Mouse (Mus musculus): ENCODE results near the gene Hcn2.

The Hcn2 gene

GRCm38 (mm10) chr10:79708668-79709067, 7.8 kb upstream of the Hcn2 start:
- no peak for DNase-seq (ENCODE audit: low read depth, low spot score)

GRCm38 (mm10) chr10:79709307-79709706, 7.1 kb upstream of the Hcn2 start:
- DNase-seq (ENCODE audit: low read depth, low spot score): no peak

- DNase-seq (ENCODE audit: low read depth, low spot score): peak; percentile 57
Measured at GRCm38 (mm10) chr10:79712029-79712428, 4.4 kb upstream of the Hcn2 start.

GRCm38 (mm10) chr10:79712499-79713126, 3.8 kb upstream of the Hcn2 start:
- DNase-seq (ENCODE audit: low read depth, low spot score): peak; percentile 98

DNA sequence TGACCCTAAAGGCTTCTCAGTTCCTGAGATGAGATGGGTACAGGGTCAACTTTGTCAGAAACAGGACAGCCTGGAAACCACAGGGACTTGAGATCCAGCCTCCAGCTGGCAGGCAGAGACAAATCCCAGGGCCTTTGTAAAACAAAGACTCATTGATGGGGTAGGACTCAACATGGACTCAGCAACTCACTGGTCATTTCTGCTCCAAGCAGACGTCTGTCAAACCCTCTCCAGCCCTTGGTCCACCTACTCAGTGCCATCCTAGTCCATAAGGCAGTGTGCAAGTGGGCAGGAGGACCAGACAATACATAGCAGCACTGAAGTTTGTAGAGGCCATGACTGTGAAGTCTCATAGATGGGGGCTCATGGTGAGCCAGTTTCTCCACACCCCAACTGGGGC, 3.3 kb upstream of the Hcn2 start:
- no peak for DNase-seq (ENCODE audit: low read depth, low spot score)

DNA sequence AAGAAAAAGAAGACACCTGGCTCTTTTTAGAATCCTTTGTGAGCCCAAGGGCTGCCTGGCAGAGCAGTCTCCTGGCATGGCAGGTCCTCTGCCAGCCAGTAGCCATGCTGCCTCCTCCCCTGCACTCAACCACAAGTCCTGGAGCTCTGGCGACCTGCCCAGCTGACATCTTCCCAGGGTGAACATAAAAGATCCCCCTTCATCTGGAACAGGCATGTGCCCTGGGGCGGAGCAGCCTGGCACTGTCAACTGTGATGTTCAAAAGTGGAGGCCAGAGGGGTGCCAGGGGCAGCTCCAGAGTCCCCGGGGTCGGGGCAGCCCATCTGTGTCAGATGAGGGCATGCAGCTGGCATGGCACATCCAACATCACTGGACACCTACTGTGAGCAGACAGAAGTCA, 1.4 kb upstream of the Hcn2 start:
- DNase-seq (ENCODE audit: low read depth, low spot score): no peak

DNA sequence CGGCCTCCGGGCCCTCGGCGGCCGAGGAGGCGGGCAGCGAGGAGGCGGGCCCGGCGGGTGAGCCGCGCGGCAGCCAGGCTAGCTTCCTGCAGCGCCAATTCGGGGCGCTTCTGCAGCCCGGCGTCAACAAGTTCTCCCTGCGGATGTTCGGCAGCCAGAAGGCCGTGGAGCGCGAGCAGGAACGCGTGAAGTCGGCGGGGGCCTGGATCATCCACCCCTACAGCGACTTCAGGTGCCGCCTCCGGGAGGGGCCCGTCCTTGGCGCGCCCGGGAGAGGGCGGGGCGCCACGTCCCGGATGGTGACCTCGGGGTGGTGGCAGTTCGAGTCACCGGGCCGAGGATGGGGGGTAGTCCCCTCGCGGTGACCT, 538 bp downstream of the Hcn2 start:
- no peak for DNase-seq (ENCODE audit: low read depth, low spot score)

GRCm38 (mm10) chr10:79717640-79718357, 1.4 kb downstream of the Hcn2 start:
- DNase-seq (ENCODE audit: low read depth, low spot score): peak; percentile 48

DNA sequence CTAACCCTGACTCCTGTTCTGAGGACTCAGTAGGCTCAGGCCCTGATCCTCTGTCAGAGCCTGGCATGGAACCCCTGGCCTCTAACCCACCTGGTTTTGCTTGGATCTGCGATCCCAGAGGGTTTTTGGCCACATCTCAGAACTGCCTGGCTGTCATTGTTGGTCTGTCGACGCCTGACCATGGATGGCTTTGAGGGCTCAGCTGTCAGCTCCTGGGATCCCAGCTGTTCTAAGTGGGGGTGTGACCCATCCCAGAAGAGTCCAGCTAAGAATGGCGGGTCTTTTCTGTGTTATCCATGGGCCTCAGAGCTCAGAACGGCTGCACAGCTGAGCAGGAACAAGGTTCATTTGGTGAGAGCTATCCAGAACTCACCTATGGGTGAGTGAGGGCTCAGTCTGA, 4.7 kb downstream of the Hcn2 start:
- DNase-seq (ENCODE audit: low read depth, low spot score): no peak

DNA sequence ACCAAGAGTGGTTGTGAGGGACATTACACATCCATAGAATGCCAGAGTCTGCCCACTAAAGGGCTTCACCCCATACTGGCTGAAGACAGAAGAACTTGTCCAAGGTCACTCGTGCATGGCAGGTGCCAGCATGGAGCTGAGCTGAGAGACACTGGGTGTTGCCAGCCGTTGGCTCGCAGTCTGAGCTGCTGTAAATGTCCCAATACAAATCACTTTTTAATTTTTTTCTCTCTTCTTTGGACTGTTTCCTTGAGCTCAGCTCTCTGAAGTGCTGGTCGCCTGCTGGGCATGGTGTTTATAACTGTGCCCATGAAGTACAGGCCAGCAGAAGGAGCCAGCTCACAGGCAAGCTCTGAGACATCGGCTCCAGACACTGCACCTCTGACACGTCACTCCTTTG, 6.6 kb downstream of the Hcn2 start:
- DNase-seq (ENCODE audit: low read depth, low spot score): no peak

DNA sequence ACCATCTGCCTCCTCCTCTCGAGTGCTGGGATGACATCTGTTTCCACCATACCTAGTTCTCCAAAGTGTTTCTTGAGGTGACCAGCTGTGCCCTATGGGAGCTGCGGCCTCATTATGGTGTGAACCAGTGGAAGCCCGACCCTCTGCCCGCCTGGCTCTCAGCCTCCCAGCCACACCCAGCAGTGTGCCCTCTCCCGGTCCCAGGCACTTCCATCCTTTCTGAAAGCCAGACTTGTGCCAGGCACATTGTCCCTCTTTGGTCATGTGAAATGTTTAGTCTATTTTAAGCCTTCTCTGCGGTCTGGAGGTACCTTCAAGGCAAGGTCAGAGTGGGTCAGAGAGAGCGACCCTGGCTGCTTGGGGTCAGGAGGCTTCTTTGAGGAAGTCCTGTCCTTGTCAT, 7.3 kb downstream of the Hcn2 start:
- no peak for DNase-seq (ENCODE audit: low read depth, low spot score)

- DNase-seq (ENCODE audit: low read depth, low spot score): peak; percentile 58
Measured at GRCm38 (mm10) chr10:79726090-79726489, 9.7 kb downstream of the Hcn2 start.

DNA sequence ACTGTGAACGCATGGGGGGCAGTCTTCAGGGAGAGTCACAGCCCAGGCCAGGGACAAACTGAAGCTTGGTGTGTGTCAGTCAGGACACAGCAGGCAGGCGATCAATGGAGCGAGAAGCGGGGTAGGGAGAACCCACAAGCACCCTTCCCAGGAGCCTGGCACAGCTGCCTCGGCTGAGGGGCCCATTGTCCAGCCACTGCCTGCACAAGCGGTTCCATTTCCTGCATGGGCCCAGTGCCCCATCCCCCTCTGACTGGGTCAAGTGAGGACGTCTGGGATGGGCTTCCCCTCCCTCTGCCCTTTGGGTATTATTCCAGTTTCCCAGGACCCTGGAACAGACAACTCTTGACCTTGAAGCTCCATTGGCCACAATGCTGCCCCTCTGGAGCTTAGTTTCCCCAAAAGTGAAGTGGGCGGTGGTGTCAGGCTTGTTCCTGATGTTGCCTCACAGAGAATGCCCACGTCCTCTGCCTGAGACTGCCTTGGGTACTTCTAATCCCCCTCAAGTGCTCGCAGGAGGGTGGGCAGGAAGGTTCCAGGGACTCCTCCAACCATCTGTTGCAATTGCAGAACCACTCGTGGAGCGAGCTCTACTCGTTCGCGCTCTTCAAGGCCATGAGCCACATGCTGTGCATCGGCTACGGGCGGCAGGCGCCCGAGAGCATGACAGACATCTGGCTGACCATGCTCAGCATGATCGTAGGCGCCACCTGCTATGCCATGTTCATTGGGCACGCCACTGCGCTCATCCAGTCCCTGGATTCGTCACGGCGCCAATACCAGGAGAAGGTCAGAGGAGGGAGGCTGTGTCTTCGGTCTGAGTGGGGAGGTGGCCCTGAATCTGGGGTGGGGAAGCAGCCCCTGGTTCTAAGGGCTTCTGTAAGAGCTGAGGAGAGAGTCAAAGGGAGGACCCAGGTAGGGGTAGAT, 12.2 kb downstream of the Hcn2 start:
- DNase-seq (ENCODE audit: low read depth, low spot score): no peak

- no peak for DNase-seq (ENCODE audit: low read depth, low spot score)
Measured at GRCm38 (mm10) chr10:79729357-79729965, 13.0 kb downstream of the Hcn2 start.

GRCm38 (mm10) chr10:79732500-79732899, 16.1 kb downstream of the Hcn2 start:
- DNase-seq (ENCODE audit: low read depth, low spot score): no peak

DNA sequence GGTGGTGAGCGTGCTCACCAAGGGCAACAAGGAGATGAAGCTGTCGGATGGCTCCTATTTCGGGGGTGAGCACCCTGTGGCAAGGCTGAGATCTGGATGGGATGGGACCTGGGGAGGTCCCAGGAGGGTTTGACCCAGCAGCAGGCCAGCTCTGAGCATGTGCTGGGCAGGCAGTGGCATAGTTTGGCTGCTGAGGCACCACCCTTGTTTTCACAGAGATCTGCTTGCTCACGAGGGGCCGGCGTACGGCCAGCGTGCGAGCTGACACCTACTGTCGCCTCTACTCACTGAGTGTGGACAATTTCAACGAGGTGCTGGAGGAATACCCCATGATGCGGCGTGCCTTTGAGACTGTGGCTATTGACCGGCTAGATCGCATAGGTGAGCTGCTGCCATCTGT, 17.4 kb downstream of the Hcn2 start:
- DNase-seq (ENCODE audit: low read depth, low spot score): no peak

DNA sequence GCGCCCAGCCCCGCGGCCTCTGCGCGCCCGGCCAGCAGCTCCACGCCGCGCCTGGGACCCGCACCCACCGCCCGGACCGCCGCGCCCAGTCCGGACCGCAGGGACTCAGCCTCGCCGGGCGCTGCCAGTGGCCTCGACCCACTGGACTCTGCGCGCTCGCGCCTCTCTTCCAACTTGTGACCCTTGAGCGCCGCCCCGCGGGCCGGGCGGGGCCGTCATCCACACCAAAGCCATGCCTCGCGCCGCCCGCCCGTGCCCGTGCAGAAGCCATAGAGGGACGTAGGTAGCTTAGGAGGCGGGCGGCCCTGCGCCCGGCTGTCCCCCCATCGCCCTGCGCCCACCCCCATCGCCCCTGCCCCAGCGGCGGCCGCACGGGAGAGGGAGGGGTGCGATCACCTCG, 18.9 kb downstream of the Hcn2 start:
- DNase-seq (ENCODE audit: low read depth, low spot score): no peak

- DNase-seq (ENCODE audit: low read depth, low spot score): no peak
Measured at GRCm38 (mm10) chr10:79736706-79737105, 20.3 kb downstream of the Hcn2 start.

DNA sequence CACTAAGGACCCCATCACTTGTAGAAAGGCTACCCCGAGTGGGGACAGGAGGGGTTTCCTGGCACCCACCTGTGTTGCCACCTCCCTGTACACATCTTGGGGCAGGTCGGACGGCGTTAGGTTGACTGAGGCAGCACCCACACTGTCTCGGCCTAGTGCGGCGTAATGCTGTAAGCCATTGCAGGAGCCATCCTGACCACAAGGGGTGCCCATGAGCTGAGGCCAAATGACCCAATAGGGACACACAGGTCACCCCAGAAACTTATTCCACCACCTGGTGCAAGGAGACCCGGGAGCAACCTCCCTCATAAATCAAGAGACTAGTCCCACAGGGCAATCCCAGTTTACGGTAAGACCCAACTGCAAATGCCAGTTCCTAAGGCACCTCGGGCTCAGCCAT, 21.8 kb downstream of the Hcn2 start:
- DNase-seq (ENCODE audit: low read depth, low spot score): no peak

DNA sequence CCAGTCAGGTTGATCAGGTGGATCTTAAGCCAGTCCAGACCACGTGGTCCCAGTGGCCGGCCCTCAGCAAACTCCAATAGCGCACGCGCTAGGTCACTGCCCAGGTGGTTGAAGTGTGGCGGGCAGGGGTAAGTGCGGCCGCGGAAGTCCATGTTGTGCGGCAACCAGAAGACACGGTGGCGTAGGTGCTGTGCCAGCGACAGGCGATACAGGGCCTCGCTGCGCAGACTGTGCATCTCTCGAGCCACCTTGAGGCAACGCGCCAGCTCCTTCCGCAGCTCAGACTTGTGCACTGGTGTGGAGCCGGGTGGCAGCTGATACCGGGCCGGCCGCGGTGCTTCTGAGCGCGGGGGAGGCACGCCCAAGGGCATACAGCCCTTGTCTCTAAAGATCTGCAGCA, 22.8 kb downstream of the Hcn2 start:
- DNase-seq (ENCODE audit: low read depth, low spot score): no peak

DNA sequence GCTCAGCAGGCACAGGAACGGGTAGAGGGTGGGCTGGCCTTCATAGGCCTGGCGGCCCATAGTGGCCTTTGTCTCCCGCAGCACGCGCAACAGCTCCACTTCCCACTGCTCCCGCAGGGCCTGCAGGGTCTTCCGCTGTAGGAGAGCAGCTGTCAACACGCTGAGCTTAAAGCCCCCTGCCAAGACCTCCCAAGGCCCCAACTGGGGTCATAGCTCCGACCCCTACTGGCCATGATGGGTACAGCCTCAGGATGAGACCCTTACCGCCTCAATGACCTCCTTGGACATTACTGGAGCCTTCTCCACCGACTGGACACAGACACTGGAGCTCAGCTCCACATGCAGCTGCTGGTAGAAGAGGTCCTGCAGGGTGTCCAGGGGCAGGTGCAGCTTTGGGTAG, 24.4 kb downstream of the Hcn2 start:
- DNase-seq (ENCODE audit: low read depth, low spot score): no peak

- no peak for DNase-seq (ENCODE audit: low read depth, low spot score)
Measured at GRCm38 (mm10) chr10:79743161-79743560, 26.7 kb downstream of the Hcn2 start.

Data from c-Kit-negative CD71-positive TER-119-positive erythroid progenitor cells, embryonic 14.5 days (primary cell).